Mouse (Mus musculus): ENCODE data around the gene Kcnj1. TPM values are rescaled to one million over a fixed set of nuclear protein-coding genes. Genes with fewer than 3 reads are reported as not detected.

Kcnj1 gene
- polyA plus RNA-seq, 1 experiment: 0.12 TPM

DNA sequence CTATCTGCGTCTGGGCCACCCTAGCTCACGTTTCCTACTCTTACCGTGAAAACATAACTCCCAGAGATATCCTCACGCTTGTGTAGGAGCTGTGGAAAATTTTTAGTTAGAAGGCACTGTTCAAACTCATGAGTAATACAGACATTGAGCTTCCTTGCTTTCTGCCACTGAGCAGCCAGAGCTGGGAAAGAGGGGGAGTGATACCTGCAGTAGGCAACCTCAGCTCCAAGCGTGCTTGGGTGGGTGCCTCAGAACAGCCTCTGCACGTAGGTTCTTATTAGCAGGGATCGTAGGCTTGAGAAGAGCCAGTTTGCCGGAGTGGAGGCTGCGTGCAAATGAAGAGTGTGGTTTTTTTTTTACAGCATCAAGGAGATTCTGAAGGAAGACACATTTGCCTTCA is 19.4 kb downstream of the Kcnj1 start:
- 78% methylated on average over 9 of the region's 9 CpGs for WGBS
- DNase-seq (ENCODE audit: low read depth, low spot score): no peak

DNA sequence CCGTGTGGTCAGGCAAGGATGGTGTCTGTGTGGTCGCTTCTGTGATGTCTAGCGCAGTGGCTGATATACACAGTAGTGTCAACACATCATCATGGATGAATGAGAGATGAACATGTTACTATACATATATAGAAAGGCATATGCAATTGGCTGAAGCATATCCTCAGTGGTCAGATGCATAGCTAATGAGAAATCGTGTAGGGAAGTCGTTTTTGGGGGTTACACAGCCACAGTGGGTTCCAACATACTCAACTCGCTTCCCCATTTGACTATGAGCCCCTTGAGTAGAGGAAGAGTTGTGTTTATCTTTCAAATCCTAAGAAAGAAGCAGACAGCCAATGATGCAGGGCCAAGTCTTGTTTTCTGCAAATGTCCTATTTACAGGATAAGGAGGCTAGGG is 20.4 kb downstream of the Kcnj1 start:
- no peak for DNase-seq (ENCODE audit: low read depth, low spot score)
- 67% methylated on average over 6 of the region's 6 CpGs for WGBS

DNA sequence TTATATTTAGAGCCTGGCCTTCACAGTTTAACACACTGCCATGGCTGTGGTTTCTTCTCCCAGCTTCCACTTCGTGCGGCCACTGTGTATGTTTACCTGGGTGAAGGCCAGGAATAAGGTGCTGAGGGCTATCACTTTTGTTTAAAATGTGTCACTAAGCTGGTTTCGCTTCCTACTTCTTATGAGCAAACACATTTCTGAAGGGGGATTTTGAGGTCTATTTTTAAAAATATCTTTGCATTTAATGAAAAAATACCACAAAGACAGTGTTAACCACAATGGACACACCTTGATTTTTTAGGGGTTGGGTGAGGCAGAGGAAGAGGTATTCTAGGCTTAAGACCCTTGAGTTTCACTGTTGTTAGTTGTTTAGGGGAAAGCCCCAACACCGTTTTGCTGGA is 22.5 kb downstream of the Kcnj1 start:
- 62% methylated on average over 4 of the region's 4 CpGs for WGBS

DNA sequence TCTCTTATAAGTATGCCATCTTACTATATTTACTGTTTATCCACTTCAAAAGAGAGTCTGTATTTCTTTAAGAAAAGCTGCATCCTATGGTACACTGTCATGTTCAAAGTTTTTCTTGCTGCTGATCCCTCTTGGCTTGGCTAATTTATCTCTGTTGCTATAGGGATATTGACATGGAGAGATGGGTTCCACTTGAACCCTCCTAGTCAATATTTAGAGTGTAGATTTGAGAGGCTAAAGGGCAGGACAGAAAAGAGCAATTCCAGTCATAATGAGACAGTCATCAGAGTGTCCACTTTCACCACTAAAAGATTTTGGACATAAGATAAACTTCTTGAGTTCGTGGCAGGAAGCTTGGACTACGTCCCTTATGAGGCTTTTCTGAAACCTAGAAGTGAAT is 27.9 kb downstream of the Kcnj1 start:
- 52% methylated on average over 2 of the region's 2 CpGs for WGBS
- DNase-seq (ENCODE audit: low read depth, low spot score): no peak

More for the DNA sequence above, 22.5 kb downstream of the Kcnj1 start:
- no peak for DNase-seq (ENCODE audit: low read depth, low spot score)

DNA sequence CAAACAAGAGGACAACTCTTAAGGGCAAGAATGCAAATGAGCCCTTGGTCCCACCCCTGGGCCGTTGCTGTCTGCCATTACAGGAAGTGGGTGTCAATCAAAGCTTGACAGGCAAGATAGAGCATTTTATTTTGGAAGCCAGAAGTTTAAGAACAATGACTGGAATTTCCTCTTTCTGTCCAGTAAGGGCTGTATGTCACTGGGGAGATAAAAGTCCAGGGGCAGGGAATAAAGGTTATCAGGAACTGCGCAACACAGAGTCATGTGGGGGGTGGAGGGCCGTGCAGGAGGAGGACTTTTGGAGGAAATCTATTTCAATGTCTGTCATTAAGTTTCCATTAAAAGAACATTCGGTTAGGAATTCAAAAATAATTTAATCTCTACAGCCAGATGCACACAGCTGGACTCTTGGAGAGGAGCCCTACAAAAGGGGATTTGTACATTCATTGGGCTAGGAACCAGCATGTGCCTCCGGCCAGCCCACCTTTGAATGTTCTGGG is 28.4 kb downstream of the Kcnj1 start:
- WGBS: 46% methylated on average over 5 of the region's 5 CpGs
- no peak for DNase-seq (ENCODE audit: low read depth, low spot score)

DNA sequence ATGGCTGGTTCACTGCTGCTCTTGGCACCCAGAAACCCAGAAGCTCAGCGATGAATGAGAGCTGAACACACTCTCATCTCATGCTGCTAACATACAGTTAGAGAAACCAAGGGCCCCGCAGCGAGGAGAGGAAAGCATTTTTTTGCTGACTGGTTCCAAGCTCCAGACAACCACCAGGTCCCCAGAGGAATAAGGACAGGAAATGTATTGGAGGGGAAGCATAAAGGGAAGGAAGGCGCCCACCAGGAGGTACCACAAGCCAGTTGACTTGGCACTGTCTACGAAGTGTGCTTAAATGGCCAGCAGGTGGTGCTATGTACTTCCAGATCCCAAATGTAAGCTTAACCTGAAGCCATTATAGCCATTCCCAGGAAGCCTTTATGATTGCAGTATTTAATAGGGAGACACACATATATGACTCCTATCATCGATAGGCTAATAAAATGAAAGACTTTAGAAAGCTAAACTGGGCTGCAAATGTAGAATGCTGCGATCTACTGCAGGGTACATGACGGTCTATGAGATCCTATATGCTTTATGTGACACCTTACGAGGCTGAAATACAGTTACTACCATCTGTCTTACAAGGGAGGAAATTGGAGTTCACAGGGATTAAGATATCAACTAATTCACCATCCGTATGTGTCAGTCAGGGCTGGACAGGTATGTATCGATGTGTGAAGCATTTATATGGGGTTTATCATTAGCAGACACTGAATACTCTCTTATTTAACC is 33.1 kb downstream of the Kcnj1 start:
- peak; percentile 16 for DNase-seq (ENCODE audit: low read depth, low spot score)

DNA sequence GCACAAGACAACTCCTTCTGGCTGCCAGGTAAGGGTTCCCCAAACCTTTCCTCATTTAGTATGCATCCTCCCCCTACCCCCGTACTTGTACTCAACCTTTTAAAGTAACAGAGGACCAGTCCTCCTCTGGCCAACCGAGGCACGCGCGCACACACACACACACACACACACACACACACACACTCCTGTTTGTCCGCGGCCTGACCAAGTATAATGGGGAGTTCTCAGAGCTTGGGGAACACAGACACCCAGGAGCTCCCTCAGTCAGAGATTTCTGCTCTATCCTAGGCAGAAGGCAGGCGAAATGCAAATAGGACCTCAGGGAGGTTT is 36.4 kb downstream of the Kcnj1 start:
- DNase-seq (ENCODE audit: low read depth, low spot score): no peak
- WGBS: 26% methylated on average over 8 of the region's 8 CpGs

More for the DNA sequence above, 33.1 kb downstream of the Kcnj1 start:
- 40% methylated on average over 11 of the region's 11 CpGs for WGBS

DNA sequence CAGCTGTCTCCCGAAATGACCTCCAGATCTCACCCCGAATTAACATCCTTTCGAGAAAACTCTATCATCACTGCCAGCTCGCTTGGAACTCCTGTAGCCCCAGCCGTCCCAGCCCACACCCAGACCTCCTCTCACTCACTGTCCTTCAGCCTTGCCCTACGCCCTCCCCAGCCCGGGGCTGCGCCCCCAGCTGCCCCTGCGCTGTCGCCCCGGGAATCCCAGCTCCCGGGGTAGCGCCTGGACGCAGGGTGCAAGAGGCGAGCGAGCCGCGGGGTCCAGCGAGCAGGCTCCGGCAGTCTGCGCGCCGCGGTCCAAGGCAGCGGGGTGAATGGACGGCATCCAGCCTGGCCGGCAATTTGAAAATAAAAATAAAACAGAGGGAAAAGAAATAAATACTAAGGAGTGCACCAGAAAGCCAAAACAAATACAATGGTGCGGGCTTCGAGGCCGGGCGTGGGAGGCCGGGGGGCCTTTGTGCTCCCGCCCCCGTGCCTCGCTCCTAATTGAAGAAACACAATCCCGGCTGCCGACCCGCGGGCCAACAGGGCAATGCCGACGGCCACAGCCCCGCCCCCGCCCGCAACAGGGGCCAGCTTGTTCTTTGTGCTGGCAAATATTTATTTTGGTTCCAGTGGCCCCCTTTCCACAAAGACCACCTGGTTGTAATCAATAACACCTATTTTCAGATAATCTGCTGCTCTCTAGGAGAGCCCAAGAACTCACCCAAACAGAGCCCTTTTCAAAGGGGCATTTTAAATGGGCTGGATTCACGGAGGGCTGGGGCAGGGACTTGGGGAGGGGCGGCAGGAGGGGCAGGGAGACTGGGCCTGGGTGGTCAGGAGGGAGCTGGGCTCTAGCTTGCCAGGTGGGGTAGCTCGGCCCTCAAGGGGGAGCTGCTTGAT is 37.0 kb downstream of the Kcnj1 start:
- DNase-seq (ENCODE audit: low read depth, low spot score): no peak
- 8% methylated on average over 47 of the region's 47 CpGs for WGBS

DNA sequence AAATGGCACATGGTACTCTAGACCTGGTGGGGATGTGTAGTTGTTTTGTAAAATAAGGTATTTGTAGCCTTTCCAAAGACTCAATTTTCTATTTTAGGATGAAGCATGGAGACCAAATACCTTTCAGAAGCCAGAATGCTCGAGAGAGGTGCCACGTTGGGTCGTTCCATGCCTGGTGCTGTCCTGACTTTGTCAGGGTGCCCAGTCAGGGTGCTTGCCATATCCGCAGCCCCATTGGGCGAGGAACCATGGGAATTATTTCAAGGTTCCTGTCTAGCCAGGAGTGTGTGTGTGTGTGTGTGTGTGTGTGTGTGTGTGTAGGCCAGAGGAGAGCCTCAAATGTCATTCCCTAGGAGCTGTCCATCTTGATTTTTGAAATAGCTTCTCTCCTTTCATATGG is 38.4 kb downstream of the Kcnj1 start:
- WGBS: 92% methylated on average over 5 of the region's 5 CpGs
- DNase-seq (ENCODE audit: low read depth, low spot score): no peak

DNA sequence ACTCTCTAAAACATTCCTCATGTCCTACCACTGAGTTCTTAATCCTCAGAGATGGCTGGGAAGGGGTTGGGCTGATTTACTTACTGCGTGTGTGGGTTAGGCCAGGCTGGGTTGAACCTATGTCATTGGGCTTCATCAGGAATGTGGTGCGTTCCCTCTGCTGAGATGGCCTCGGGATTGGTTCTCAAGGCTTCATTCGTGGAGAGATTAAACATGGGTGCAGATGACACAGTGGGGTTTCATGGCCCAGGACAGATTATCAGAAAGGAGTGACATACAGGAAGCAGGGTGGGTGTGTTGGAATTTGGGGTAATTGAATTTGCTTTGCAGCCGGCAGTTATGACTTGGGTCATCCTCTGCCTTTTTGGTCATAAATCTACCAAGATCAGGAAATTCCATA is 39.2 kb downstream of the Kcnj1 start:
- DNase-seq (ENCODE audit: low read depth, low spot score): no peak
- WGBS: 76% methylated on average over 5 of the region's 5 CpGs

DNA sequence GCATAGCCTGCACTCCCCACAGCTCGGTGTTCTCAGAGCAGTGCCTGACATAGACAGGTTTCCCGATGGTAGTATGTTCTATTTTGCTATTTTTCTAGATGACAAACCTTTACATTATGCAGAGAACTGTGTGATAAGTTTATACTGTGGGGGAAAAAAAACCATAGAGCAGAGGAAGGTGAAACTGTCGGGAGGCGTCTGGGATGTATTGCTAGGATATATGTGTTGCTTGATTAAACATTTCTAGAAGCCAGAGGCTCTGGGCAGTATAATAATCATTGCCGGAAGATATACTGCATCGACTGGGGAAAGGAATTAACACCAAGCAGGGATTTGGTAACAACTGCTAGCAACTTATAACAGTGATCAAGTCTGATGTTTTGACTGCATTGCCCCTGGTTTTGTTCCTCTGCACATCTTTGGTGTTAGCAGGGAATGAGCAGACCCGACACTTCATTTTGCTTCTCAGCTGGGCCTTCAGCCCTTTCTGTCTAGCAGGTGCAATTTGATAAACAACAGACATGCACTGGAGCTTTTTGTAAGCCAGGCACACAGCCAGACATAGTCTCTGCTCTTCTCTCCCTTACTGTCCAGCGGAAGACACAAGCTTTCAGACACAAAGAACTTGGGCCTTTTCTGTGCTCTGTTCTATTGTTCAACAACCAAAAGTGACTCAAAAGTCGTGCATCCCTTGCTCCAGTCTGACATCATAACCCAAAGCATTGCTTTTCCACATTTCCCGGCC is 40.7 kb downstream of the Kcnj1 start:
- whole genome bisulfite sequencing: 48% methylated on average over 10 of the region's 10 CpGs
- no peak for DNase-seq (ENCODE audit: low read depth, low spot score)

DNA sequence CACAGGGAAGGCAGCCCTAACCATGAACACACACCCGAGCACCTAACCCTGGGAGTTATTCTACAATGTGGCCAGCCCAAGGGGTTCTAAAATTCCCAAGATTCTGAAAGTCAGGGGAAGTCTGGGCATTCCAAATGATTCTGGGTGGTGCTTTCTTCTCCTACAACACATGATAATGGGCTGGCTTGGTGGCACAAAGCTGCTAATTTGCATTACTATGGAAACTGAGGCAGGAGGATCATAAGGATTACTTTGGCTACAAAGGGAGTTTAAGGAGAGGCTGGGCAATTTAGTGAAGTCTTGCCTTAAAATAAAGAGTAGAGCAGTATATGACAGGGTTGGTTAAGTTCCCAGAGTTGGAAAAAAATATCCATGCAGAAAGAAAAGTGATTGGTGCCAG is 42.7 kb downstream of the Kcnj1 start:
- 66% methylated on average over 1 of the region's 1 CpGs for WGBS
- DNase-seq (ENCODE audit: low read depth, low spot score): no peak

DNA sequence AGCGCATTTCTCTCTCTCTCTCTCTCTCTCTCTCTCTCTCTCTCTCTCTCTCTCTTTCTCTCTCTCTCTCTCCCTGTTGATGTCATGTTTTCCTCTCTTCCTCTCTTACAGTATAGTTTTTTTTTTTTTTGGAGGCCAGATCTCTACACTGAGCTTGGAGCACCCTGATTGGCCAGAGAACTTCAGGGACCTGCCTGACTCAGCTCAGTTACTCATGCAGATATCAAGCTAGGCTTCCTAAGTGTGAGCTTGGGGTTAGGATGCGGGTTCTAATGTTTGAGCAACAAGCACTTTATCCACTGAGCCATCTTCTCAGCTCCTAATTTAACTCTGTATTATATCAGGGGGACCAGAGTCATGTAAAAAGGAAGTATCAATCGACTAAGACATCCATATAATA is 43.7 kb downstream of the Kcnj1 start:
- no peak for DNase-seq (ENCODE audit: low read depth, low spot score)
- 88% methylated on average over 3 of the region's 3 CpGs for WGBS

DNA sequence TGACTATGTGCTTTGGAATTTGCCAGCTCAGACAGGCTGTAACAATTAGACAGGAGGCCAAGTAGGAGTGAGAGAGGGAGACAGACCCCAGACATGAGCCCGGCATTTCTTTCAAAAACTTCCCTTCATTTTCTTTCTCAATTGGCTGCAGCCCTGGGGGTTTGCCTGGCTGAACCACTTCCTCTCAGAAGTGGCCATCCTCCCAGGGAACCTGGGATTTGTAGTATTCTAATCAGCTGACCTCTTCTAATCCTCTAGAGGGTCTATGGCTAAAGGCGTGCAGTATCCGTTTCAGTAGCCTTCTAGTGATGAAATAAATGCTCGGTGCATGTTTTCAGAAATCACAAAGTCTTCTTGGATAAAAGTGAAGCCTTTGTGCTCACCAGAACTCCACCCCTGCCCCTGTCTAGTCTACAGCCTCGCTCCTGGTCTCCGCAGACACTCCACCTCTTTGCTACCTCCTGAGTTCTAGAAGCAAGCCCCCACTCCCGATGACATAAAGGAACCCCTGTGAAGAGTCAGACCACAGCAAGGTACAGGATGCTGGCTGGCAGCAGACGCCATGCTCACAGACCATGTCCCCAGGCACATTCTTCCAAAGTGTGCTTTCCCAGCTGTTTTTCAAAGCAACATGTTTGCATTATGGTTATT is 45.3 kb downstream of the Kcnj1 start:
- WGBS: 63% methylated on average over 8 of the region's 8 CpGs
- DNase-seq (ENCODE audit: low read depth, low spot score): no peak

DNA sequence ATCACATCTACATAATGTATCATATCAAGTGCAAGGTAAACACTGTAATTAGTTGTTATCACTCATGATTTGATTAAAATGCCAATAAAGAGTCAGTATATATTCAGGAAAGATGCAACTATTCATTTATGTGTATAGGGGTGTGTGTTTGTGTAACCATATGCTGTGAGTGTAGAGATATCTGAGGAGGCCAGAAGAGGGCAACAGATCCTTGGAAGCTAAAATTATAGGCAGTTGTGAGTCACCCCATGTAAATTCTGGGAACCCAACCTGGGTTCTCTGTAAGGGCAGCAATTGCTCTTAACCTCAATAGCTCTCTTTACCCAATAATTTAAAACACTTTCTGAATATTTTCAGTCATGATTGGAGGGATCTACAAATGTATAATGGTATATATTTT is 48.4 kb downstream of the Kcnj1 start:
- DNase-seq (ENCODE audit: low read depth, low spot score): no peak

DNA sequence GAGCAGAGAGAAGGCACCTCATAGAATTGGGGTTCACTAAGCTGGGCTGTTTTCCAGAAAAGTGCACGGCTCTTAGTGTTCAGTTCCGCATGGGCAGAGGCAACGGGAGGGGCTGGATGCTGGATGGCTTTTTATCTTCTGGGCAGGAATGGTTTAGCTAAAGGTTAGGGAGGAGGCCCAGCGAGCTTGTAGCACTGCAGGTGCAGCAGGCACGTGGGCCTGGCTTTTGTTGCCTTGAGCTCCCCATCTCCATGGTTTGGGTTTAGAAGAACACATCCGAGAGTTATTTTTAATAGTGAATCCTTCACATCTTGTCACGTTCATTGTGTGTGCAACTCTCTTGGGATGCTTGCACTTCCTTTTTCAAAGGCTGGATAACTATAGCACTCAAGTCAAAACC is 53.0 kb downstream of the Kcnj1 start:
- 70% methylated on average over 7 of the region's 7 CpGs for WGBS
- no peak for DNase-seq (ENCODE audit: low read depth, low spot score)

DNA sequence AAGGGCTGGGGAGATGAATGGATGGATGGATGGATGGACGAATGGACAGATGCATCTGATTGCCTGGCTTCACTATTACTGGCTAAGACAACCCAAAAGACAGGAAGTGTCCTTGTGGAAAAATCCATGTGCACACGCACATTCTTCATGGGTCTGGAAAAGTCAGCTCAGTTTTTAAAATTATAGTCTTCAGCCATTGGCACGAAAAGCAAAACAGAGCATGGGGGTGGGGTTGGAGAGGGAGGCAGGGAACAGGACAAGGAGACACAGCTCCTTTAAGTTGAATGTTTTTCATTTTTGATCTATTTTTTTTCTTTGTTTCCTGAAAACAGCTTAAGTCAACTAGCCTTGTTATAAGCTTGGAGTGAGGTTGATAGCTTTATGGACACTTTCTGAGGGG is 58.8 kb downstream of the Kcnj1 start:
- 76% methylated on average over 3 of the region's 3 CpGs for WGBS
- DNase-seq (ENCODE audit: low read depth, low spot score): no peak

DNA sequence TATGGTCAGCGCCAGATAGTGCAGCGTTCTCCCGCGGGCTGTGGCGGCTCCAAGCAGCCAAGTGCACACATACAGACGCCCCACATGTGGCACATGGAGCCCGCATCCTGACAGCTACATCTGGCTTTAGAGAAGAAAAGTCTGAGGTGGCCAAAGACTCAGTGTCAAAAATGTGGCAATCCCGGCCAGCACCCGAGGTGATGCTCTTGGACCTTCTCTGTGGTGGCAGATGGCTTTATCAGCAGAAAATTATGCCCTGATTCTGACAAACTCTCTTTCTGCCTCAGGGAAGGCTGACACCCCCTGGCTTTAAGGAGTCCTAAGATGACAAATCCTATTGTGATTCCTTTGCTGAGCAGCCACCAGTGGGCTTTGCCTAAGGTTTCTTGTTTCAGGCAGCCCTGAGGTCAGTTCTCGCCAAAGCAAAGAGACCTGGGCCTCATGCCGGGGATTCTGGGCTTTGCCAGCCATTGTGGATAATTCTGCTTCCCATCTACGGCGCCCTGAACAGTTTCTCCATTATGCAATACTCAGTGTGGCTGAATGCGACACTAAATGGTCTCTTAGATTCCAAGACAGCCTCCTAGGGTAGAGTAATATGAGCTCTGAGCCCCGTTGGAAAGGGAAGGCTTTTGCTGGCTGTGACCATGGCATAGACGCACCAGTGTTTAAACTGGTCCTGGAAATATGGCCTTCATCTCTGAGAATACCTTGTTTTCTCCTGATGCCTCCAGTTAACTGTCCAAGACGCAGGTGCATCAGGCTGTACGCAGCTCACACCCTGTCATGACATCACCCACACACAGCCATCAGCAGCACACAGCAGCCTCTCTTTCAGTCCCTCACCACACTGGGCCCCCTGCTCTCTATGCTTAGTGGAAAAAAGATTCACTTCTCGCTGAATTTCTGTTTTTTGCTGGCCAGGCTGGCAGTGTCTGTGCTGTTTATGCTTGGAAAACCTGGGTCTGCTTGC is 62.2 kb downstream of the Kcnj1 start:
- DNase-seq (ENCODE audit: low read depth, low spot score): no peak
- WGBS: 85% methylated on average over 19 of the region's 19 CpGs

DNA sequence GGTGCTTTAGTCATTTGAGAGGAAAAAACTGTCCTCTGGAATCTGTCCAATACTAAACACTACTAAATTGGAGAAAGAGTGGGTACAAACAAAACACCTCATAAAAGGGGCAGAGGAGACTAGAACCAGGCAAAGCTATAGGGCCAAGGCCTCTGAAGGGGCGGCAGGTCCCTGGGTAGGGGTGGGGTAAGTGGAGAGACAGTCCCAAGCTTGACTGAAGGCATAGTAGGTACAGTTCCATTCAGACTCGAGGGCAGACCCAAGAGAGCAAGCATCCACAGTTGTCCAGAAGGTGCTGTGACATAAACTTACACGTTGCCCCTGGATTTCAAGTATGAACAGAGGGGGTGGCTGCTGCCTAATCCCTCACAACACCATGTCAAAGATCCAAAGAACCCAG is 70.8 kb downstream of the Kcnj1 start:
- no peak for DNase-seq (ENCODE audit: low read depth, low spot score)
- WGBS: 60% methylated on average over 3 of the region's 3 CpGs

Data from large intestine, adult 2 months (tissue).